Mouse (Mus musculus) ovary, postnatal 36 days (tissue): ENCODE results near the gene Zfp982.
"Not testable (repeated sequence)": the region's sequence is repeated elsewhere in the genome, so short reads cannot be mapped to it uniquely, and the experiment has no call there.

ENCODE experiments used
- DNase-seq: peaks from one replicate; pipeline ENCODE4 v3.0.0; 2022; ENCODE audit warnings: low spot score, mixed read lengths

The Zfp982 gene

DNA sequence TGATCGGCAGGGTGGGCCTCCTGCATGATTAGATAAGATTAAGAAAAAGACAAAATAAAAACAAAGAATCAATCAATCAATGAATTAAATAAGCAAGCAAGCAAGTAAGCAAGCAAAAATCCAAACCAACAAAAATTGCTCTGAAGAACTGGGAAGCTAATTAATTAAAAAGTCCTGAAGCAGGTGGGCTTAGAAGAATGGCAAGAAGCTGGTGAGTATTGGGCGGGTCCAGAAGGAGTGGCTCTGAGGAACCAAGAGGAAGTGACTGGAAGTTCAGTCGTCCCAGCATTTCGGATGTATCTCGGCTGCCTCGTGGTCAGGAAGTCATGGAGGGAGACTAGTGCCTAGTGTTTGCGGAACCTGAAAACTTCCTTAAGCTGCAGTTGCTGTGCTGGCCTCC, at the start of gene Zfp982:
Gene Zfp982 (plus strand): TSS at position 301 of the 400 bp plus-strand sequence.
- not testable (repeated sequence) for DNase-seq

DNA sequence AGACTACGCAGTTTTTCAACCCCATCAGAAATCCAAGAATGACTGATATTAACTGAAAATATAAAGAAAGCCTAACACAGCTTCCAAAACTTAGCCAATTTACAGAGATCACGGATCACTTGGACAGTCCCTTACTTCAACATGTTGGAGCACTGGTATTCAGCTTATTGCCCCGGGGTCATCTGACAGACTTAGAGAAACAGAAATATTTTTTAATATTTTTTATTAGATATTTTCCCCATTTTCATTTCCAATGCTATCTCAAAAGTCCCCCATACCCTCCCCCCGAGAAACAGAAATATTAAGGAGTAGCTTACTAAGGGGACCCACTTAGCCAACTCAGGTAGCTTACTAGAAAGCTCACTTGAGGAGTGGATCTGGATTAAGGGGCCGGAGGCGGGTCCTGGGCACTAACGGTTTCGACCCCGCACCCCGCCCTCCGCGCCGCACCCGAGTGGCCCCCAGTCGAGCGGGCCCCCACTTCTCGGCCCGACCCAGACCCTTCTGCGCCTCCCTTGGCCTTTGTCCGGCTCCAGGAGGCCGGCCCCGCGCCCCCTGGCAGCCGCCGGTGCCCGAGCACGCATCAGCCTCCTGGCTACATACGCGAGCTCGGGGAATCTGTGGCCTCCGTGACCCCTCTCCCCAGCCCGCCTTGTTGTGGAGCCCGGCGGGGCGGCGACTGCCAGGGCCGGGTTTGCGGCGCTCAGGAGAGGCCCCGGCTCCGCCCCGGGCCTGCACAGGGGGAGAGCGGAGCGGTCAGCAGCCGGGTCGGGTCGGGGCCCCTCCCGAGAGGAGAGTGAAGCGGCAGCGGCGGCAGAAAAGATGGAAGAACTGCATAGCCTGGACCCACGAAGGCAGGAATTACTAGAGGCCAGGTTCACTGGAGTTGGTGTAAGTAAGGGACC, 49.3 kb upstream of the Zfp982 start:
- DNase-seq, result peak; percentile 68

DNA sequence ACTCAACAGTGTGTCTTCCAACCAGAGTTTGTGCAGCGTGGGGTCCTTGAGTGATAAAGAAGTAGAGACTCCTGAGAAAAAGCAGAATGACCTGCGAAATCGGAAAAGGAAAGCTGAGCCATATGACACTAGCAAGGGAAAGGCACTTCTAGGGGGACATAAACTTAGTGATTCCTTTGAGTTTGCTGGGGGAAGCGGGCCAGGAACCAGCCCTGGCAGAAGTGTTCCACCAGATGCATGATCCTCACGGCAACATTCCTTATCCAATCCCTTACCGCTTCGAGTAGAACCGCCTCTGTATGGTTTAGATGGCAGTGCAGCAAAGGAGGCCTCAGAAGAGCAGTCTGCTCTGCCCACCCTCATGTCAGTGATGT, 48.7 kb upstream of the Zfp982 start:
- DNase-seq, result not testable (repeated sequence)

DNA sequence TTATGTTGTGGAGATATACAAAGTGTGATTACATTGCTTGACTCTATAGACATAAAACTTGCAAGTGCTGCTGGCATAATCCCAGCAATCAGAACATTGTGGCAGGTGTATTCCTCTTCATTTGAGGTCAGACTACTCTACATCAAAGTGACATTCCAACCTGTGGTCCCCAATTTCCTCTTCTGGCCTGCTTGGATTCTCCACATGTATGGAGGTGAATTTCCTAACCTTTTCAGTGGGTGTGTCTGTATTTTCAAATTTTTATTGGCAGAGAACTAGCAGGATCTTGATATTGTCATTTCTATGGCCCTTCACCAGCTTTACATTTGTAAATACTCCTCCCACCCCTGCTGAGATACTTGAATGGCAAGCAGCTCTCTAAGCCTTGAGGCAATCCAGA, 46.8 kb upstream of the Zfp982 start:
- not testable (repeated sequence) for DNase-seq

DNA sequence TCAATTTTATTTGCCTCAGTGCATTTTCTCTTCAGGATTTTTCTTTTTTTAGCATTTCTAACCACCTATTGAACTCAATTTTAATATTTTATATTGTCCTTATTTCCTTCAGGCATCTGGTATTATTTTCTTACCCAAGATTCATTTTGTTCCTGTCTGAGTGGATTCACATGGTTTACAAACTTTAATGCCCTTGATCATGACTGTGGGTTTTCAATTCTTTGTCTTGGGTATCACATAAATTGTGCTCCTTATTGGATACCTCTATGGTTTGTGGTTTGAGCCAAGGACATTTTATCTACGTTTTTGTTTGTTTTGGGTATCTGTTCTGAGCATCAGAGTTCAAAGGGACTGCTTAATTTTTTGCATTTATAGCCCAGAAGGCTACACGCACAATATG, 43.9 kb upstream of the Zfp982 start:
- no peak for DNase-seq

DNA sequence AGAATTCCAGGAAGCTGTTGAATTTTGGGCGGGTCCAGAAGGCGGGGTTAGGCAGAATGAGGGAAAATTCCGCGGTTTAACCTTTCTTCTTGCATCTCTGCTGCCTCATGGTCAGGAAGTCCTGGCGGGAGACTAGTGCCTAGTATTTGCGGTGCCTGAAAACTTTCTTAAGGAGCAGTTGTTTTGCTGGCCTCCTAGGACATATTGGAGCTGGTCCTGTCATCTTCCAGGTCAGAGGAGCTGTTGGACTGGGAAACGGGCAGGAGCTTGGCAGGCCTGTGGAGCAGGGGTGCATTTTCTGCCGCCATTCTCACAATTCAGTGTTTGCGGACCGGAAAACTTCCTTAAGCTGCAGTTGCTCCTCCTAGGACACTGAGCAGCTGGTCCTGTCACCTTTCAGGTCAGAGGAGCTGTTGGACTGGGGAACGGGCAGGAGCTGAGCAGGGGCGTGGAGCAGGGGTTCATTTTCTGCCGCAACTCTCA, 43.1 kb upstream of the Zfp982 start:
- no peak for DNase-seq

DNA sequence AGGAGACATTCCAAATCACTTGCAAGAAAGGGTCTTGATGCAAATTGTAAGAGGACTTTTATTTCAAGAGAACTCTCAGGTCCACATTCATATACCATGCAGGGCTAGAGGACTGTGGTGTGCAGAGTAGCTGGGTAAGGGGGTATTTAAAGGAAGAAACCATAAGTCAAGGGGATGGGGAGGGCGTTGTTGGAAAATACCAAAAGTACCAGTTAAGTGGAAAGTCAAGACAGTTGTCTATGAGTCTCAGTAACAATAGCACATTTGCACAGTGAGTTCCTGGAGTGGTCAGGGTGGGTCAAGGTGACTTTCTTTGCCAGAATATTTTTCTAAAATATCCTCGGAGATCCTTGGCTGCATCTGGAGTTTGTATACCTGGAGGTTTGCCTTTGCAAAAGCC, 42.2 kb upstream of the Zfp982 start:
- DNase-seq, result not testable (repeated sequence)

DNA sequence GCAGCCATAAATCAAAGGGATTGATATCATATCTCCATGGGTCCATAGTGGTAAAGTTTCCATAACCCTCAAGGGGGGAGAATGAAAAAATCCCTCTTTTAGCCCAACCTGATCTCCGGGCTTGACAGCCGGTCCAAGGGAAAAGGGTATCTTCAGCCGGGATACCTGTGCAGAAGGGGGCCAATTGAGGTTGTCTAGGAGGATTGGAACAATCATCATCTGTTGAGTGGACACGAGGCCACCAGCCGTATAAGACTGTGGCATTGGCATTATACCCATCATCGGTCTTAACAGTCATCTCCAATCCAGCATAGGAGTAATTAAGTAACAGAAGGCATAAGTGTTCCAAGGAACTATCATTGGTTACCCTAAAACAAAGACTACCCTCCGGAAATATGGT, 25.0 kb upstream of the Zfp982 start:
- not testable (repeated sequence) for DNase-seq

DNA sequence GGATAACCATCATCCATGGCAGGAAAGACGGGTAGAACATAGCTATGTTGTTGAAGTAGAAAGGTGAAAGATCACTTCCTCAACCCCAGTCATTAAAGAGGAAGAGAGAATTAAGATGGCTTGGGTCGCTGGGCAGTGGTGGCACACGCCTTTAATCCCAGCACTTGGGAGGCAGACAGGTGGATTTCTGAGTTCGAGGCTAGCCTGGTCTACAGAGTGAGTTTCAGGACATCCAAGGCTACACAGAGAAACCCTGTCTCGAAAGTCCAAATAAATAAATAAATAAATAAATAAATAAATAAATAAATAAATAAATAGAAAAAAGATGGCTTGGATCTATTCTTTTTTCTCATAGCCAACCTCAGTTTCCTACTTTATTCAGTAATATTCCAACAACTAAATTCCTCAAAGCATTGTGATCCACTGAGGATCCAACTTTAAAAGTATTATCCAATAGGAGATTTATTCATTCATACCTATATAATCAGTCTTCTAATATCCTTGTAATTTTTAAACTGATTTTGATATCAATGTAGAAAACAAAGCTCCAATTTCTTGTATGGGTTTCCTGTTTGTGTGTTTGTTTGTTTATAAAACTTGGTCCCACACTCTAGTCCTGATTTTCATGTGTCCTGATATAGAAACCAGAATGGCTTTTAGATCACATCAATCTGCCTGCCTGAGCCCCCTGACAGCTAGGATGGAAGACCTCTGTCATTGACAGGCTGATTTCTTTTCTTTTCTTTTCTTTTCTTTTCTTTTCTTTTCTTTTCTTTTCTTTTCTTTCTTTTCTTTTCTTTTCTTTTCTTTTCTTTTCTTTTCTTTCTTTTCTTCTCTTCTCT, 6.8 kb downstream of the Zfp982 start:
- DNase-seq, result not testable (repeated sequence)

DNA sequence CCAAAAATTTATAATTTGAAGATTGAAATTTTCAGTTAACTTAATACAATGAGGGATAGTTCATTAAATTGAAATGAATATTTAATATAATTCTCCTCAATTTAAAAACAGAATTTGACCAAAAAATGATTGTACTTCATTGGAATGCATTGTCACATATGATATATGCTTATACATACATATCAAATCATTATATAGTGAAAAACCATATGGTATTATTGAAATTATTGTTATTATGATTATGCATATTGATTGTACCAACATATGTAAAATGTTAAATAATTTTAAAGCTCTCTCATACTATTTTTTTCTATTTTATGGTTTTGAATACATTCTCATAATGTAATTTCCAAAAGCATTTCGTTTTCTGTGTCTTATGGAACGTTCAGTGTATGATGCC, 17.0 kb downstream of the Zfp982 start:
- DNase-seq, result no peak

DNA sequence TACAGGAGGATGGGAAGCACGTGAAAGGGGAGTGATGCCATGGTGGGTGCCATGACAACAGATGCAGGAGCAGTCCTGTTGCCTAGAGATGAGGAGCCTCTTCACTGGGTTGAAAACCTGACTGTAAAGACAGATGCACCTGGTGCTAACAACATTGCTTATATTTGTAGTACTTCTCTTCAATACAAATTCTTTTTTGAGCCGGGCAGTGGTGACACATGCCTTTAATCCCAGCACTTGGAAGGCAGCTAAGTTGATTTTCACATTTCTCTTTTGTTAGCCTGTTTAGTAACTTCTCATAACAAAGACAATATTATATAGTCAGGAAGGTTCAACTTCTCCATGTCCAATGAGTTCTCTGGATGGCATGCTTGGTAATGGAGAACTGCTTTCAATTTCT, 26.8 kb downstream of the Zfp982 start:
- no peak for DNase-seq

DNA sequence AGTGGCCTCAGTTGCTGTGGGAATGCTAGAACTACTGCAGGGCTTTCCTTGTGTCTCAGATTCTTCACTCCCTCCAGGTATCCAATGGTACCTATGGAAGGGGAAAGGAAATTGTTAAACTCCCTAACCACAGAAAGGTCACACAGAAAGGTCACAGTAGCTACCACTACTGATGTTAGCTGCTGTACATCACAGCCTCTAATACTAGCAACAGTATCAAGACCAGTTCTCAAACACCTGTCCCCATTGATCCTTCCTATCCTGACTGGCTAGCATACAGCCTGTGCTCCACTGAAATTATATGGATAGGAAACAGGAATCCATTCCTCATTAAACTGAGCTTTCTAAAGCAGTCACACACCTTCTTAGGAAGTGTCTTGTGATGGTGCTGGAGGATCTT, 27.9 kb downstream of the Zfp982 start:
- no peak for DNase-seq

DNA sequence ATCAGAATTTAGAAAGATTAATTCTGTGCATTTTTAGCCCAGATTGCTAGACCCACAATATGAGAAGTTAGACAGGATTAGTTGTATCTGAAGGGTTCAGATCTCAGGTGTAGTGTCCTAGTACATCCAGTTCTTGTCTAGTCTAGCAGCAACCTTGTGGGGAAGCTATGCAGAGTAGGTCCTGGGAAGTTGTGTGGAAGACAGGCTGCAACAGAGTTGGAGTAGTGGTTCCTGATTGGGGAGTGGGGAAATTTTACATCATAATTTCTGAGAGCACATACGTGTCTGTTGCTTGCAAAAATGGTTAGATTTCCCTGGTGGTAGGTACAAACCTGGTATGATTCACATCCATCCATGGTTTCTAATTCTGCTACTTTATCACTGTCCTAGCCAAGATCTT, 32.9 kb downstream of the Zfp982 start:
- DNase-seq, result no peak

DNA sequence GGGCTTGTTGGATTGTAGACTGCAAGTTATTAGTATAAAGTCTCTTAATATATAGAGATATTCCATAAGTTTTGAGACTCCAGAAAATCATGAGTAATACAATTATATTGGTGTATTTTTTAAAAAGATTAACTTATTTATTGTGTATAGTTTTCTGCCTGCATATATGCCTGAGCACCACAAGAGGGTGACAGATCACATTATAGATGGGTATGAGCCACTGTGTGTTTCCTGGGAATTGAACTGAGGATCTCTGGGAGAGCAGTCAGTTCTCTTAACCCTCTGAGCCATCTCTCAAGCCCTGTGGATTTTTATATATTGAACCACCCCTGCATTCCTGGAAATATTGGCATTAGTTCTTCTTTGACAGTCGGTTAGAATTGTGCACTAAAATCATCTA, 38.1 kb downstream of the Zfp982 start:
- DNase-seq, result no peak

DNA sequence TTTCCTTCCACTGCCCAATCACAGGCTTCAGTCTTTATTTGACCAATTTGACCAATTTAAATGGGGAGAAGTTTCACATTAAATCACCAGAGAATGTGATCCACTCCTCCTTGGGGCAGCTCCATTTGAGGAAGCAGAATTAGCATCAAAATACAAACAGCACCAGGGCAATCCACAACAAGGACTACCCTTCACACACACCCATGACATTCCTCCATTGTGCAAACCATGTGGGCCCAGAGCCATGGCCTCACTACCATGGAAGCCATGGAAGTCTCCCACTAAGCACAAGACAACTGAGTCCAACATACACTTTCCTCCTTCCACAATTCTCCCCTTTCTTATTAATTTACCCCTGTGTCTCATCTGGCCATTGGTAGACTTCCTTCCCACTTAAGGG, 43.7 kb downstream of the Zfp982 start:
- not testable (repeated sequence) for DNase-seq

DNA sequence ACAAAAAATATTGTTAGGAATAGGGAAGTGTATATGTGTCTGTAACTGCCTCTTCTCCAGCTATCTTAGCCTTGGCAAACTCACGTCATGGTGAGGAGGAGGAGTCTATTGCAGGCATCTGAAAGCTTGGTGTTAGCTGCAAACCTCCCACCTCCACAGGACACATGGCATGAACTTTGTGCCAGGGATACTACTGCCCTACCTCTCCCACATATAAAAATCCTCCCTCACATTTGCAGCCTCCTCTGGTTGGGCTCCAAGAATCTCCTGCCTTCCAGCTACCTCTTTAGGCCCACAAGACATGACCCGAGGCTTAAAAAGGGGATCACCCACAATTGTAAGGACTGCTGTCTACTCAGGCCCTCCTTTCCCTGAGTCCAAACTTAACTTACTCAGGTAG, 45.5 kb downstream of the Zfp982 start:
- DNase-seq, result no peak

DNA sequence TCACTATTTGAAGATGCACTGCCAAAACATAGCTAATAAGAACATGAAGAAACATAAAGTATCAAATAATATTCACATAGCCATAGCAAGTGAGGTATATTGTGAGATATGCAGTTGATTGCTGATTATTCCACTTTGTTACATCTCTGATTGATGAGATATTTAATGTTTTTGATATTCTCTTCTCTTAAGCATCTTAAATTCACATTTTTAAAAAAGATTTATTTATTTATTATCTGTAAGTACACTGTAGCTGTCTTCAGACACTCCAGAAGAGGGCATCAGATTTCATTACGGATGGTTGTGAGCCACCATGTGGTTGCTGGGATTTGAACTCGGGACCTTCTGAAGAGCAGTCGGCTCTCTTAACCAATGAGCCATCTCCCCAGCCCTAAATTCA, 47.7 kb downstream of the Zfp982 start, which contains the start of gene Gm16503:
Gene Gm16503 (plus strand): TSS at position 301 of the 400 bp plus-strand sequence.
- not testable (repeated sequence) for DNase-seq

DNA sequence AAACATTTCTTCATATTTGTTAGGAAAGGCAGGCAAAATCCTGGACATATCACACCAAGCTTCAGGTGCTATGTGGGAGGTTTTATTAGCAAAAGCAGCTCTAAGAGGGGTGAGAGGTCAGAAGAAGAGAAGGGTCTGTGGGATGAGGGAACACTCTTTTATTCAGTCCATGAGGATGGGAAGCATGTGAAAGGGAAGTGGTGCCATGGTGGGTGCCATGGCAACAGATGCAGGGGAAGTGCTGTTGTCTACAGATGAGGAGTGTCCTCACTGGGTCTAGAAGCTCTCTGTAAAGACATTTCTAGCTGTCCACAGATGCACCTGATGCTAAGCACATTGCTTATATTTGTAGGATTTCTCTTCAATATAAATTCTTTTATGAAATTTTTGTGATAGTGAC, 48.9 kb downstream of the Zfp982 start:
- DNase-seq, result no peak

DNA sequence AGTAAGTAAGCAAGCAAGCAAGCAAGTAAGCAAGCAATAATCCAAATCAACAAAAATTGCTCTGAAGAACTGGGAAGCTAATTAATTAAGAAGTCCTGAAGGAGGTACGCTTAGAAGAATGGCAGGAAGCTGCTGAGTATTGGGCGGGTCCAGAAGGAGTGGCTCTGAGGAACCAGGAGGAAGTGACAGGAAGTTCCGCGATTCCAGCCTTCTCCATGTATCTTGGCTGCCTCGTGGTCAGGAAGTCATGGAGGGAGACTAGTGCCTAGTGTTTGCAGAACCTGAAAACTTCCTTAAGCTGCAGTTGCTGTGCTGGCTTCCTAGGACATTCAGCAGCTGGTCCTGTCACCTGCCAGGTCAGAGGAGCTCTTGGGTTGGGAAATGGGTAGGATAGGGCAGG, 60.9 kb downstream of the Zfp982 start, which contains the start of gene Zfp985:
Gene Zfp985 (plus strand): TSS at position 207 of the 400 bp plus-strand sequence.
- DNase-seq, result not testable (repeated sequence)

DNA sequence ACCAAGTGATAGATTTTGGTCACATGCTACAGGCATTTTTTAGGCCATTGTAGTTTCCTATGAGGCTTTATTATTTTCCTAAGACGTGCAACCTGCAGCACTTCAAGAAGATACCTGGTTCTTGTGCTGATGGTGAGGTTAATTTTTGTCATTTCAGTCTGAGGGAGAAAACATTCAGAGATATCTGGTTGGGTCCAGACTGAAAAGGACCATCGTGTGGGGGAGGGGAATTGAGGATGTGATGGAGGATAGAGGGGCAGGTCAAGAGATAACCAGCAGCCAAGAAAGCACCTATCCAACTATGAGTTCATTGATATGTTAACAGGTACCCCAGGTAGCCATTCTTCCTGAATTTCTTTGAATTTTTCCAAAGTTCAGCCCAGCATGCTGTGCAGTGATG, 62.1 kb downstream of the Zfp982 start:
- DNase-seq, result not testable (repeated sequence)

DNA sequence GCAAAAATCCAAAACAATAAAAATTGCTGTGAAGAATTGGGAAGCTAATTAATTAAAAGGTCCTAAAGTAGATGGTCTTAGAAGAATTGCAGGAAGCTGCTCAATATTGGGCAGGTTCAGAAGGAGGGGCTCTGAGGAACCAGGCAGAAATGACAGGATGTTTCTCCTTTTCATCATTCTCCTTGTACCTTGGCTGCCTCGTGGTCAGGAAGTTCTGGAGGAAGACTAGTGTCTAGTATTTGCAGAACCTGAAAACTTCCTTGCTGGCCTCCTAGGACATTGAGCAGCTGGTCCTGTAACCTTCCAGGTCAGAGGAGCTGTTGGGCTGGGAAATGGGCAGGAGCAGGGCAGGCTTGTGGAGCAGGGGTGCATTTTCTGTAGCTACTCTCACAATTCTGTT, 64.7 kb downstream of the Zfp982 start:
- not testable (repeated sequence) for DNase-seq

DNA sequence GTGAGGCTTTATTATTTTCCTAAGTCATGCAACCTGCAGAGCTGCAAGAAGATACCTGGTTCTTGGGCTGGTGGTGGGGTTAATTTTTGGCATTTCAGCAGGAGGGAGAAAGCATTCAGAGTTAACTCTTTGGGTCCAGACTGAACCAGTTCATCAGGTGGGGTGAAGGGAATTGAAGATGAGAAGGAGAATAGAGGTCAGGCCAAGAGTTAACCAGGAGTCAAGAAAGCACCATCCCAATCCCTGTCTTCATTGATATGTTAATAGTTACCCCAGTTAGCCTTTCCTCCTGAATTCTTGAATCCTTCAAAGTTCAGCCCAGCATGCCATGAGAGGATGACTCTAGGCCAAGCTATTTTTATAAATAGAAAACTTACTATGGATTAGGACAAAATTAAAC, 65.8 kb downstream of the Zfp982 start:
- not testable (repeated sequence) for DNase-seq

DNA sequence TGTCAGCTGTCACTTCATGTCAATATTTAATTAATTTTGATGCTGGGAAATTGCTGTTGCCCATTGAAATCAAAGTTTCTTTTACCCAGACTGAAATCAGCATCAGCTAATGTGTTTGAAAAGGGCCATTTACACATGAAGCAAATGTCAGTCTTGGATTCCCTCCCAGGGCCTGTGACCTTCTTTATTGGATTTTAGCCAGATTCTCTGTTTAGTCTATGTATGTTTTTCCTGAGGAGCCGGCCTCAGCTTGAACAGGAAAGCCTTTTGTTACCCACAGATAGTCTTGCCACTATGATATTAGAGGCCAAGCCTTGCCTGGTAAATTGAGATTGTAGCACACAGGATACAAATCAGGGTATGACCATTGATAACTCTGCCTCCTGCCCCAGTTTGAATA, 66.9 kb downstream of the Zfp982 start:
- not testable (repeated sequence) for DNase-seq
